Mouse (Mus musculus) limb, embryonic 11.5 days (tissue): Measurements from ENCODE around the gene Sh3bp1. TPM values are rescaled to one million over a fixed set of nuclear protein-coding genes. Genes with fewer than 3 reads are reported as not detected.

ENCODE experiments used
- ATAC-seq: fragments of 200-750 bp; cut with Nextera tagmentation; 2 replicates; pipeline ENCODE4 v1.8.0; 2017; ENCODE audit warnings: low read depth; ENCODE audit not compliant: insufficient number of reproducible peaks, low FRiP score, low TSS enrichment
- DNase-seq: peaks from one replicate; pipeline ENCODE4 v3.0.0-alpha.2; 2015; ENCODE audit warnings: low spot score
- H3K27ac ChIP-seq: fragments of 300-500 bp; sonication (generic); replicated peaks from 2 replicates; pipeline ENCODE4 v1.5.1; 2014; ENCODE audit warnings: low read depth, mild to moderate bottlenecking, low read length
- H3K27me3 ChIP-seq: fragments of 300-500 bp; sonication (generic); 2 replicates; pipeline ENCODE4 v1.6.1; 2014; ENCODE audit warnings: mild to moderate bottlenecking, low read length, mixed read lengths; ENCODE audit not compliant: control insufficient read depth, insufficient read depth
- H3K36me3 ChIP-seq: fragments of 300-500 bp; sonication (generic); 2 replicates; pipeline ENCODE4 v1.6.1; 2014; ENCODE audit warnings: mild to moderate bottlenecking, low read length, moderate library complexity, mixed read lengths; ENCODE audit not compliant: control insufficient read depth, insufficient read depth
- H3K4me1 ChIP-seq: fragments of 300-500 bp; sonication (generic); 2 replicates; pipeline ENCODE4 v1.6.1; 2014; ENCODE audit warnings: low read length, mixed read lengths; ENCODE audit not compliant: control insufficient read depth, insufficient read depth
- H3K4me2 ChIP-seq: fragments of 300-500 bp; sonication (generic); 2 replicates; pipeline ENCODE4 v1.6.1; 2014; ENCODE audit warnings: low read depth, mild to moderate bottlenecking, moderate library complexity; ENCODE audit not compliant: severe bottlenecking
- H3K4me3 ChIP-seq: fragments of 300-500 bp; sonication (generic); 2 replicates; pipeline ENCODE4 v1.5.1; 2014; ENCODE audit warnings: low read depth, low read length
- H3K9ac ChIP-seq: fragments of 300-500 bp; sonication (generic); 2 replicates; pipeline ENCODE4 v1.6.1; 2014; ENCODE audit warnings: mild to moderate bottlenecking, low read length
- H3K9me3 ChIP-seq: fragments of 300-500 bp; sonication (generic); 2 replicates; pipeline ENCODE4 v1.6.1; 2016; ENCODE audit warnings: low read length; ENCODE audit not compliant: control insufficient read depth
- WGBS: fragments of 180-500 bp; shearing (Covaris S2); extraction: QIAGEN DNeasy Blood & Tissue Kit; methylation state at CpG from one replicate; pipeline ENCODE4 v1.1.7; 2014; 5-methylcytosine and 5-hydroxymethylcytosine counted together
- polyA plus RNA-seq: library from polyadenylated mRNA; unstranded; fragments of >200 nt; fragmentation: Nextera tagmentation; extraction: Ambion mirVana; gene quantifications from 2 replicates; pipeline ENCODE4 v1.2.1, GENCODE M21; 2014

Gene Sh3bp1
- polyA plus RNA-seq, 1 experiment from 2014 or later: 45.0 TPM

DNA sequence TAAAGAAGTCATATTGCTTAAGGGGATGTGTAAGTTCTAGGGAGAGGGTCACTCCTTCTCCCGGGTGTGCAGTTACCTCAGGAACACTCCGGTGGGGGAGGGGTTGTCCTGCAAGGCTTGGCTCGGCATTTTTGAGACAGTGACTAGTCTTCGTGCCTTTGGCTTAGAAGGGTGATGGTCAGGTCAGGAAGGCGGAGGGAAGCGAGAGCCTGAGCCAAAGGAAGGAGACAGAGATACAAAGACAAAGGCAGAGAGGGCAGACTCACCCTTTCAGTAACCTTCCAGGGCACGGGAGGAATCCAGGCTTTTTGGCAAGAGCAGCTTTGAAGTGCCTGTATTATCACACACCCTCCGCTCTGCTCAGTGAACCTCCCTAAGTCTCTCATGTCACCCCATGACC is 25.6 kb downstream of the Sh3bp1 start:
- H3K36me3 ChIP-seq: peaks cover 5% of the 10 kb centered on the region; the same call in 1 of the 2 replicates
- DNase-seq: no peak
- no peak overlapping the region for H3K9ac ChIP-seq
- H3K4me2 ChIP-seq: no peak overlapping the region
- peak overlapping the region; percentile 83; the same call in 1 of the 2 replicates for H3K27ac ChIP-seq
- no peaks in the 10 kb centered on the region for H3K27me3 ChIP-seq
- H3K4me3 ChIP-seq: no peak overlapping the region
- no peaks in the 10 kb centered on the region for H3K9me3 ChIP-seq
- H3K4me1 ChIP-seq: peaks cover 18% of the 10 kb centered on the region
- ATAC-seq: no peak
- 53% methylated on average over 8 of the region's 8 CpGs for WGBS

DNA sequence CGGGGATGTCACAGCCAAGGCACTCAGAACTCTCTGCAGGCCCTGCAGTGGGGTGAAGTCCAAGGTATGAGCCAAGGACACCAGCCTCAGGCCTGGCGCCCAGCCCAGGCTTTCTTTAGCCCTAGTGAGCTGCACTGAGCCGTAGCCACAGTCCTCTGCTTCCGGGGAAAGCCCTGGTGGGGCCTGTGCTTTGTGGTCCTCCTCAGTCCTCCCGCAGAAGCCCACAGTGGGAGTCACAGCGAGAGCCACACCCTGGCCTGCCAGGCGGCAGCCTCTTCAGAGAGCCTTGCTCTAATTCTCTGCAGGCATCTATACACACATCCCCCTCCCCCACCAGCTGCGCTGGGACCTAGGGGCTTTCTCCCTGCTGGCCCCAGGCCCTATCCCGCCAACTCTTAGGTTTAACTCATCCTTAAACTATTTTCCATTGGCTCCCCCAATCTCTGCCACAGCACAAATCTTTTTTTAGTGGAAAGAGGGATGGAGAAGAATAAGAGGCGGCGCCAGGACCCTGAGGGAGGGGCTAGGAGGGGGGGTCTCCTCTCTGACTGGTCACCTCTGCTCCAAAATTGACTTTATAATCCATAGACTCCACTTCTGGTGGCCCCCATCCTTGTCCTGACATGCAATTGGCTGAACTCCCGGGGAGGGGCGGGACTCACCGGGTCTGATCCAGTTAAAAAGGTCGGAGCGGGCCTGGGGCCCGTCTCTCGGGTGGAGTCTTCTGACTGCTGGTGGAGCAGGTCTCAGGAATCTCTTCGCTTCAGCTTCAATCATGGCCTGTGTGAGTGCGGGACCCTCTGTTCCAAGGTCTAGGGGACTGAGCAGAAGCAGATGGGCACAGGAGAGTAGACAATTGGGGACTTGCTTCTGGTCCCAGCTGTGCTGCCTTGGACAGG is 26.7 kb downstream of the Sh3bp1 start, which contains the start of gene Lgals1:
Gene Lgals1 (plus strand): TSS at position 705 of the 899 bp plus-strand sequence.
- Histone ChIP-seq H3K27me3 (no peaks in the 10 kb centered on the region), H3K9me3 (no peaks in the 10 kb centered on the region), H3K4me2 (peak within 1 kb of the TSS; percentile 63), H3K4me3 (peak within 1 kb of the TSS; percentile 28), H3K9ac (peak within 1 kb of the TSS; percentile 47), H3K27ac (peak within 1 kb of the TSS; percentile 83), H3K36me3 (peaks cover 5% of the 10 kb centered on the region; the same call in 1 of the 2 replicates), H3K4me1 (peaks cover 18% of the 10 kb centered on the region)
- peak; percentile 92 for DNase-seq
- peak; percentile 78 for ATAC-seq
- 7% methylated on average over 20 of the region's 20 CpGs for WGBS

DNA sequence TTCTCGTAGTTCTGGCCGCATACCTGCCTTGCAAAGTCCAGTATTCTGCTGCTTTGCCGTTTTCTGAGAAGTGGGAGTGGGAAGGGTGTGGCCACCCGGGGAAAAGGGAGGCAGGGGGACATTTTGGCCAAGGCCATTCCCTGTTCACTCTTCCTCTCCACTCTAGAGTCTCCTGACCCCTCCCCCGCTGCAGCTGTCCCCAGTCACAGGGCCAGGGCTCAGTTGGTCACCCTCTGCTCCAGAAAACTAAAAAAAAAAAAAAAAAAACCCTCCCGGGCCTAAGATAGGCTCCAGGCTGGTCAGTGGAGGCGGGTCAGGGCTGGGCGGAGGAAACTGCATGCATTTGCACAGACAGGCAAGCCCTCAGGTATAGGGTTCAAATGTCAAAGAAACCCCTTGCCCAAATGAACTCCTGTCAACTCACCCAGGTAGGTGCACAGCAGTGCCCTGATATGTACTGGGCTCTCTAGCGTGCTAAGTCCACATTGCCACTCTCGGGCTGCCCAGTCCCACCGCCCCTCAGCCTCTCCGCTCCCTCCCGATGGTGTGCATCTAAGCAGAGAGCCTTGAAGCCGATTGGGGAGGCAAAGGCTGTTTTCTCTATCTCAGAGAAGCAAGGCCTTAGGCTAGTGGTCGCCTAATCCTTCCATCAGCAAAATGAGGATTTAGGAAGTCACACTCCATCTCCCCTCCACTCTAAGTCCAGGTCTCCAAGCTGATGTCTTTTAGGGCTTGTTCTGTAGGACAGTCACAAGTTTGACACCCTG is 27.6 kb downstream of the Sh3bp1 start:
- no peaks in the 10 kb centered on the region for H3K27me3 ChIP-seq
- peak overlapping the region; percentile 28 for H3K4me3 ChIP-seq
- peaks cover 18% of the 10 kb centered on the region for H3K4me1 ChIP-seq
- H3K9me3 ChIP-seq: no peaks in the 10 kb centered on the region
- H3K4me2 ChIP-seq: peak overlapping the region; percentile 63
- H3K9ac ChIP-seq: peak overlapping the region; percentile 47
- ATAC-seq (no peak), DNase-seq (peak; percentile 55)
- 15% methylated on average over 15 of the region's 15 CpGs for WGBS
- H3K36me3 ChIP-seq: peaks cover 5% of the 10 kb centered on the region; the same call in 1 of the 2 replicates
- peak overlapping the region; percentile 61 for H3K27ac ChIP-seq

DNA sequence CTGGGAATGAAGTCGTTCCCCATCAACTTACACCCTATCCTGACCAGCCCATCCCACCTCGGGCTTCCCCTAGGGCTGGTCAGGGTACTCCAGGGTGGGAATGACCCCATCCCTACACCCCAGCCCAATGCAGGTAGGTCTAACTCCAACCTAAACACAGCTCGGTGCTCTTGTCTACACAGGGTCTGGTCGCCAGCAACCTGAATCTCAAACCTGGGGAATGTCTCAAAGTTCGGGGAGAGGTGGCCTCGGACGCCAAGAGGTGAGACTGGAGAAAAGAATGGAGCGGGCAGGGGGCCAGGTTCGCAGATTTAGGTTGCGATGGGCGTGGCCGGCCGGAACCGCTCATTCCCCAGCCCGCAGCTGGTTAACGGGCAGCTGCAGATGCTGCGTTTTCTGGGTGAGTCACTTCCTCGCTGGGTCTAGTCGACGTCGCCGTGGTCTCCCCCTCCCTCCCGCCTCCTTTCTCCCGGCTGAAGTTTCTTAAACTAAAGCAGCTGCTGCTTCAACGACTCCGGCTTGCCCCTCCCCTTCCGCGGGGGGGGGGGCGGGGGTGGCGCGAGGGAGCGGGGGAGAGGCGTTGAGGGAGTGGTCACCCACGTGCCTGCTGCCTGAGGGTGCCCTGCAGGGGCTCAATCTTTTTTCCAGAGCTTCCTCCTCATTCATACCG is 28.4 kb downstream of the Sh3bp1 start:
- no peaks in the 10 kb centered on the region for H3K27me3 ChIP-seq
- peak overlapping the region; percentile 28 for H3K4me3 ChIP-seq
- H3K4me2 ChIP-seq: peak overlapping the region; percentile 63
- WGBS: under 1% methylated on average over 31 of the region's 35 CpGs
- ATAC-seq (peak; percentile 63; the same call in 1 of the 2 replicates), DNase-seq (peak; percentile 95)
- H3K9ac ChIP-seq: peak overlapping the region; percentile 47; the same call in 1 of the 2 replicates
- H3K9me3 ChIP-seq: no peaks in the 10 kb centered on the region
- peaks cover 18% of the 10 kb centered on the region for H3K4me1 ChIP-seq
- peaks cover 5% of the 10 kb centered on the region; the same call in 1 of the 2 replicates for H3K36me3 ChIP-seq
- H3K27ac ChIP-seq: peak overlapping the region; percentile 61

DNA sequence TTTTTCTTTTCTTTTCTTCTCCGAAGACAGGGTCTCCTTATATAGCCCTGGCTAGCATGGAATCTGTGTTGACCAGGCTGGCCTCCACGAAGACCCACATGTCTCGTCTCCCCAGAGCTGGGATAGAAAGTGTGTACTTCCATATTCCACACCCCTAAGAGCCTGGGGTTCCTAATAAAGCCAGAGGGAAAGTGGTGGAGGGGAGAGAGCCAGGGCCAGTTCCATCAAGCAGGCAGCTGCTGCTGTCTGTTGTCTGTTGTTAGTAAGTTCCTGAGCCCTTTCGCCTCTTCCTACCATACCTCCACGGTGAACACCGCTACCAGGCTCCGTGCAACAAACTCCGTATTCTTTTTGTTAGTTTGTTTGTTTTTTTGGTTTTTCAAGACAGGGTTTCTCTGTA is 29.0 kb downstream of the Sh3bp1 start:
- 50% methylated on average over 8 of the region's 8 CpGs for WGBS
- DNase-seq: peak; percentile 46
- H3K27ac ChIP-seq: peak overlapping the region; percentile 61
- no peak overlapping the region for H3K4me3 ChIP-seq
- no peaks in the 10 kb centered on the region for H3K27me3 ChIP-seq
- H3K9ac ChIP-seq: no peak overlapping the region
- H3K9me3 ChIP-seq: no peaks in the 10 kb centered on the region
- no peak for ATAC-seq
- peaks cover 15% of the 10 kb centered on the region for H3K4me1 ChIP-seq
- H3K36me3 ChIP-seq: peaks cover 5% of the 10 kb centered on the region; the same call in 1 of the 2 replicates
- H3K4me2 ChIP-seq: peak overlapping the region; percentile 63; the same call in 1 of the 2 replicates

DNA sequence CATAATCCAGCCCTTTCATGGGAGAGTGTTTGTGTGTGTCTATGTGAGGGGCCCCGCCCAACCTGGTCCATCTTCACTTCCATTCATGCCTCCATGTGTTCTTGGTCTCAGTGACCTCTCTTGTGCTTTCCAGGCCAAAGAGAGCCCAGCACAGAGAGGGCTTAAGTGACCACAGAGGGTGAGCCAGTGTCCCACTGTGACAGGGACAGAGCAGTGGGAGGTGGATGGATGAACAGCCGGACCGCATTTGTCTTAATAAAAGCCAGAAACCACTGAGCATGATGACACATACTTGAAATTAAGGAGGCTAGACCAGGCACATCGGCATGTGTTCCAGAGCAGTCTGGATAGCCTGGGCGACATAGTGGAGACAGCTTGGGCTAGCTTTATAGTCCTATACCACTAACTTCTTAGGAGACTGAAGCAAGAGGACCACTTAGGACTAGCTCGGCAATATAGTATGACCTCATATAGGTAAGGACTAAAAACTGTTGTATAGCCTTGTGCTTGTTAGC is 30.7 kb downstream of the Sh3bp1 start:
- no peaks in the 10 kb centered on the region for H3K27me3 ChIP-seq
- no peak for ATAC-seq
- DNase-seq: no peak
- peaks cover 5% of the 10 kb centered on the region; the same call in 1 of the 2 replicates for H3K36me3 ChIP-seq
- H3K9me3 ChIP-seq: no peaks in the 10 kb centered on the region
- no peak overlapping the region for H3K4me2 ChIP-seq
- H3K9ac ChIP-seq: no peak overlapping the region
- H3K4me1 ChIP-seq: peaks cover 12% of the 10 kb centered on the region
- 93% methylated on average over 6 of the region's 6 CpGs for WGBS
- no peak overlapping the region for H3K27ac ChIP-seq
- no peak overlapping the region for H3K4me3 ChIP-seq

DNA sequence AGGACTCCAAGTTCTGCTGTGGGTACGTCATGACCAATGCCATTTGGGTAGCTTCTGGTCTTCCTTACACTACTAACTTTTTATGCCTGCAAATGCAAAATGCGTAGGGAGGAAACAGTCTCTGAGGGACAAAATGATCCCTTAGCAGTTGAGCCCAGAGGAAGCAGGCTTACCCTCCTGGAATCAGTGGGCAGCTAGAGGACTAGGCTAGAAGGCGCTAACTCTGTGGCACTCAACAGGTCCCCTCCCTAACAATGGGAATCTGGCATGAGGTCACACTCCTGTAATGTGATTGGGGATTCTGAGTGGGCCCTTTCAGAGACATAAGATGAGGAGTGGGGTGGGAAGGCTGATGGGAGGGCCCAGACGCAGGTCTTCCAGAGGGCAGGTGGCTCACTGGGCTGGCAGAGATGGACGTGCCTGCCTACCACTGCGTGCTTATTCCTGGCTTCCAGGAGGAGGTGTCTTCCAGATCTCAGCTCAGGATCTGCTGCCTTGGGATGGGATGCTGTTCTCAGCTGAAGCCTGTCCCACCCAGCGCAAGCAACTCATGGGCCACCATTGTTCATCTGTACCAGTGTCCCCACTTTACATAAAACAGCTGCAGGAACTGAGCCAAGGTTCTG is 31.3 kb downstream of the Sh3bp1 start:
- peaks cover 5% of the 10 kb centered on the region; the same call in 1 of the 2 replicates for H3K36me3 ChIP-seq
- no peak for DNase-seq
- no peak overlapping the region for H3K4me2 ChIP-seq
- no peak overlapping the region for H3K4me3 ChIP-seq
- no peak overlapping the region for H3K27ac ChIP-seq
- peaks cover 6% of the 10 kb centered on the region for H3K4me1 ChIP-seq
- H3K9me3 ChIP-seq: no peaks in the 10 kb centered on the region
- WGBS: 89% methylated on average over 7 of the region's 7 CpGs
- no peak for ATAC-seq
- no peak overlapping the region for H3K9ac ChIP-seq
- no peaks in the 10 kb centered on the region for H3K27me3 ChIP-seq
